Mouse (Mus musculus): Measurements from ENCODE around the gene Snx9. TPM values are rescaled to one million over a fixed set of nuclear protein-coding genes. Genes with fewer than 3 reads are reported as not detected.

Gene Snx9
- total RNA-seq, 1 experiment = 8.8 TPM

DNA sequence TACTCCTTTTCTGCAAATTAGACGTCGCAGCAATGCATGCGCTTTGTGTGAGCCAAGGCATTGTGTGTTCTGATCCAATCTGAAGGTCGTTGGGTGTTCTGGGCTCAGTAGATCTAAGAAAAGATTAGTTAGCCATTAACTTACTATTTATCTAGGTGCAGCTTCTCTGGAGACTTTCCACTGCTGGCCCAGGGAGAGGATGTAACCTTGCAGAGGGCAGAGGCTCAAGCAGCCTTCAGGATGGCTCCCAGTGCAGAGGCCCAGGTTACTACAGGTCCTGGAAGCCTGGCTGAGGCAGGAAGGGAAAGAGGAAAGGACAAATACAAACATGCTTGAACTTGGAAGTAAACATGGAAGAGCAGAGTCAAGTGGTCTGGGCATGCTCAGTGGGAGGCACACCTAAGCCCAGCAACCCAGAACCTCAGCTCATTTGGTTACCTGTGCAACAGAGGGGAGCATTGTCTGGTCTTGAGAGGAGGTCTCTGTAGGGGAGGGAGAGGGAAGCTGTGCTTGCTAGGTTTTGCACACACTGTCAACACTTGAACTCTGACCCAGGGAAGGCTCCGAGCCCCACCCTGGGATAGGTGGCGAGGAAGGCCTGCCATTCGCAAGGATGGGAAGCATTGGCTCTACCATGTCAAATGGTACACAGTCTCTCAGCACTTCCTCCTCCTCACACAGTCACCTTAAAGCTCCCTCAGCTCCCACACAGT, 27.3 kb downstream of the Snx9 start:
- DNase-seq (ENCODE audit: low read depth, low spot score) = no peak
- Histone ChIP-seq H3K27ac (ENCODE audit: insufficient read depth, low read depth, low read length, poor library complexity, severe bottlenecking) (no peak overlapping the region), H3K36me3 (ENCODE audit: control insufficient read depth, insufficient read depth, low read length, poor library complexity, severe bottlenecking) (no peaks in the 10 kb centered on the region), H3K9me3 (ENCODE audit: control insufficient read depth, insufficient read depth, low read depth, low read length) (no peaks in the 10 kb centered on the region), H3K4me1 (ENCODE audit: control insufficient read depth in 2 of 2, insufficient read depth in 2 of 2, low read length in 2 of 2, poor library complexity in 1 of 2) (peaks cover 0 to 7% of the 10 kb centered on the region in 2 experiments; a peak in 1 of 4 replicates), H3K4me3 (ENCODE audit: insufficient read depth in 1 of 2, low read depth in 1 of 2, low read length in 2 of 2, poor library complexity in 1 of 2, severe bottlenecking in 1 of 2) (no peak overlapping the region), H3K9ac (ENCODE audit: insufficient read depth, low read depth, low read length, poor library complexity, severe bottlenecking) (no peak overlapping the region)
- in situ Hi-C loops (cut with MboI; ENCODE audit: low sequenced_read_pairs in 2 of 2, unreplicated experiment in 2 of 2) = no loop called here
- TF ChIP-seq ZC3H11A (IDR thresholded peaks at IDR 0.05; ENCODE audit: borderline replicate concordance, low read depth, low read length) = no peak
- no peak for TF ChIP-seq CHD2 (IDR thresholded peaks at IDR 0.05; ENCODE audit: low read depth, low read length)
- TF ChIP-seq HCFC1 (IDR thresholded peaks at IDR 0.05; ENCODE audit: borderline replicate concordance, insufficient read depth, low read length) = no peak
- no peak for TF ChIP-seq MAFK (IDR thresholded peaks at IDR 0.05; ENCODE audit: insufficient read depth, low read depth, low read length)
- TF ChIP-seq ZNF384 (IDR thresholded peaks at IDR 0.05; ENCODE audit: low read depth, low read length) = no peak

DNA sequence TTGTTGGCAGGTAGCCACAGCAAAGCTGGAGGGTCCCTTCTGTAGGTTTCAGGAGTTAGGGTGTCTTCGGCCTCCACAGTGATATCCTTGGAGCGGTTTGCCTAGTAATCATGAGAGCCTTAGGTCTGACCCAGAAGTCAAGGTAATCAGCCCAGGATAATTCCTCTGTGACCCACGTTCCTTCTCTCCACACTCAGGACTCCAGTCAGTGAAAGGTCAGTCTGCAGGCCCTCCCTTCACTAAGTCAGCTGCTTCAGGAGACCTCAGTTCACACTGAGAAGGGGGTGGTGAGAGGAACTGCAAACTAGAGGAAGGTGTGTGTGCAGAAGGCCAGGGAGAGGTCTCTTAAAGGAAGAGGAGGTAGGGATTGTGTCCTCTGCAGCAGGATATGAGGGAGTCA, 28.3 kb downstream of the Snx9 start:
- no peak for DNase-seq (ENCODE audit: low read depth, low spot score)
- H3K4me3 ChIP-seq (ENCODE audit: insufficient read depth in 1 of 2, low read depth in 1 of 2, low read length in 2 of 2, poor library complexity in 1 of 2, severe bottlenecking in 1 of 2) = no peak overlapping the region
- in situ Hi-C loops (cut with MboI; ENCODE audit: low sequenced_read_pairs in 2 of 2, unreplicated experiment in 2 of 2) = no loop called here
- H3K4me1 ChIP-seq (ENCODE audit: control insufficient read depth in 2 of 2, insufficient read depth in 2 of 2, low read length in 2 of 2, poor library complexity in 1 of 2) = peaks cover 0 to 7% of the 10 kb centered on the region in 2 experiments; a peak in 2 of 4 replicates
- no peaks in the 10 kb centered on the region for H3K36me3 ChIP-seq (ENCODE audit: control insufficient read depth, insufficient read depth, low read length, poor library complexity, severe bottlenecking)
- no peaks in the 10 kb centered on the region for H3K9me3 ChIP-seq (ENCODE audit: control insufficient read depth, insufficient read depth, low read depth, low read length)
- TF ChIP-seq CHD2 (IDR thresholded peaks at IDR 0.05; ENCODE audit: low read depth, low read length) (no peak), ZC3H11A (IDR thresholded peaks at IDR 0.05; ENCODE audit: borderline replicate concordance, low read depth, low read length) (no peak), MAFK (IDR thresholded peaks at IDR 0.05; ENCODE audit: insufficient read depth, low read depth, low read length) (no peak), HCFC1 (IDR thresholded peaks at IDR 0.05; ENCODE audit: borderline replicate concordance, insufficient read depth, low read length) (no peak), ZNF384 (IDR thresholded peaks at IDR 0.05; ENCODE audit: low read depth, low read length) (no peak)
- H3K27ac ChIP-seq (ENCODE audit: insufficient read depth, low read depth, low read length, poor library complexity, severe bottlenecking) = no peak overlapping the region
- H3K9ac ChIP-seq (ENCODE audit: insufficient read depth, low read depth, low read length, poor library complexity, severe bottlenecking) = no peak overlapping the region

DNA sequence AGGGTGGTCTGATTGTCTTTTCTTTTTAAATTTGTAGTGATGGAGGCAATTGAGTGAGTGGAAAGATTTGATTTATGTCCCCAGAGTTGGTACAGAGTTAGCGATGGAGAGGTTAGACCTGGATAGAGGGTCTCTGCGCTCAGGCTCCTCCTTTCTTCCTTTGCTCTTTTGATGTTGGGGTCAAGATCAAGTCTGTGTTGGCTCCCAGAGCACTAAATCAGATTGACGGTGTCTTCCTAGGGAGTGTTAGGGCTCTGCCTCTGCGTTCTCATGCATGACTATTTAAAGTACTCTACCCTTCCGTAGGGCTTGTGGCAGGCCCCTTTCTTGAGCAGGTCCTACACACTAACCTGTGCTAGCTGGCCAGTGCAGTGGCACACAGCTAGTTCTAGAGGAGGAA, 28.9 kb downstream of the Snx9 start:
- Histone ChIP-seq H3K9ac (ENCODE audit: insufficient read depth, low read depth, low read length, poor library complexity, severe bottlenecking) (no peak overlapping the region), H3K4me1 (ENCODE audit: control insufficient read depth in 2 of 2, insufficient read depth in 2 of 2, low read length in 2 of 2, poor library complexity in 1 of 2) (peaks cover 0 to 10% of the 10 kb centered on the region in 2 experiments; a peak in 2 of 4 replicates), H3K27ac (ENCODE audit: insufficient read depth, low read depth, low read length, poor library complexity, severe bottlenecking) (no peak overlapping the region), H3K4me3 (ENCODE audit: insufficient read depth in 1 of 2, low read depth in 1 of 2, low read length in 2 of 2, poor library complexity in 1 of 2, severe bottlenecking in 1 of 2) (no peak overlapping the region), H3K9me3 (ENCODE audit: control insufficient read depth, insufficient read depth, low read depth, low read length) (no peaks in the 10 kb centered on the region), H3K36me3 (ENCODE audit: control insufficient read depth, insufficient read depth, low read length, poor library complexity, severe bottlenecking) (no peaks in the 10 kb centered on the region)
- in situ Hi-C loops (cut with MboI; ENCODE audit: low sequenced_read_pairs in 2 of 2, unreplicated experiment in 2 of 2) = no loop called here
- TF ChIP-seq ZC3H11A (IDR thresholded peaks at IDR 0.05; ENCODE audit: borderline replicate concordance, low read depth, low read length) = no peak
- no peak for TF ChIP-seq ZNF384 (IDR thresholded peaks at IDR 0.05; ENCODE audit: low read depth, low read length)
- no peak for TF ChIP-seq MAFK (IDR thresholded peaks at IDR 0.05; ENCODE audit: insufficient read depth, low read depth, low read length)
- TF ChIP-seq CHD2 (IDR thresholded peaks at IDR 0.05; ENCODE audit: low read depth, low read length) = no peak
- no peak for TF ChIP-seq HCFC1 (IDR thresholded peaks at IDR 0.05; ENCODE audit: borderline replicate concordance, insufficient read depth, low read length)
- no peak for DNase-seq (ENCODE audit: low read depth, low spot score)

DNA sequence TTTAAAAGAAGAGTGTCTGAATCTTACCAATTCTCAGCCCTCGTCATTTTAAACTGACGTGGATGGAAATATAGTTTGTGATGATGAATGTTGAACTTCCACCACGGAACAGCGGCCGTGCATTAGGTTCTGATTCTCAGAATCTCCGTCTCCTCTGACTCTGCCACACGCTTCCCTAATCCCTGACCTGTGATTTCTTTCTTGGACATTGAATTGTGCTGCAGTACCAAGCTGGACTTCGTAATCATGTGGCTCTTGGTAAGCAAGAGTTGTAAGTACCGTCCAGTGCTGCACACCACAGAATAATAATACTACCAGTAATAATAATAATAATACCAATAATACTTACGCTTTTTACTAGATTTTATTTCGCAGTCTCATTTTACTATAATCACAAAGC, 29.6 kb downstream of the Snx9 start:
- in situ Hi-C loops (cut with MboI; ENCODE audit: low sequenced_read_pairs in 2 of 2, unreplicated experiment in 2 of 2) = no loop called here

More for the DNA sequence above, 29.6 kb downstream of the Snx9 start:
- Histone ChIP-seq H3K9me3 (ENCODE audit: control insufficient read depth, insufficient read depth, low read depth, low read length) (no peaks in the 10 kb centered on the region), H3K36me3 (ENCODE audit: control insufficient read depth, insufficient read depth, low read length, poor library complexity, severe bottlenecking) (no peaks in the 10 kb centered on the region), H3K4me1 (ENCODE audit: control insufficient read depth in 2 of 2, insufficient read depth in 2 of 2, low read length in 2 of 2, poor library complexity in 1 of 2) (peaks cover 0 to 10% of the 10 kb centered on the region in 2 experiments; a peak in 3 of 4 replicates), H3K9ac (ENCODE audit: insufficient read depth, low read depth, low read length, poor library complexity, severe bottlenecking) (no peak overlapping the region), H3K27ac (ENCODE audit: insufficient read depth, low read depth, low read length, poor library complexity, severe bottlenecking) (no peak overlapping the region), H3K4me3 (ENCODE audit: insufficient read depth in 1 of 2, low read depth in 1 of 2, low read length in 2 of 2, poor library complexity in 1 of 2, severe bottlenecking in 1 of 2) (no peak overlapping the region)
- no peak for DNase-seq (ENCODE audit: low read depth, low spot score)
- TF ChIP-seq HCFC1 (IDR thresholded peaks at IDR 0.05; ENCODE audit: borderline replicate concordance, insufficient read depth, low read length) = no peak
- TF ChIP-seq MAFK (IDR thresholded peaks at IDR 0.05; ENCODE audit: insufficient read depth, low read depth, low read length) = no peak
- no peak for TF ChIP-seq ZNF384 (IDR thresholded peaks at IDR 0.05; ENCODE audit: low read depth, low read length)
- TF ChIP-seq ZC3H11A (IDR thresholded peaks at IDR 0.05; ENCODE audit: borderline replicate concordance, low read depth, low read length) = no peak
- no peak for TF ChIP-seq CHD2 (IDR thresholded peaks at IDR 0.05; ENCODE audit: low read depth, low read length)

Measured in ES-E14 (cell line).